ENCODE assay signal across 8 mouse cellular contexts in genomic region chr13:83715308-83715785, GRCm38 (mm10).
DNase-seq lines count a peak whose midpoint lies in the region; ATAC-seq and TF ChIP-seq lines count a peak whose summit lies in the region.

No protein-coding gene starts in this region.

- 0 out of 2 replicates have a peak, but pooled peaks cover 4% of the 10 kb centered on the region for H3K4me1 ChIP-seq in heart, embryonic 16.5 days (ENCODE audit: control insufficient read depth, insufficient read depth, low read length)
- peaks cover 2% of the 10 kb centered on the region for H3K4me1 ChIP-seq in cortical plate, adult 2 months (ENCODE audit: control insufficient read depth, insufficient read depth, low read length)
- peaks cover 5% of the 10 kb centered on the region; the same call in 1 of the 2 replicates for H3K4me1 ChIP-seq in hindbrain, embryonic 16.5 days (ENCODE audit: control insufficient read depth, insufficient read depth, low read depth, low read length)
- H3K4me1 ChIP-seq in midbrain, embryonic 16.5 days (ENCODE audit: control insufficient read depth, insufficient read depth, low read length) = peaks cover 9% of the 10 kb centered on the region; the same call in 1 of the 2 replicates

- H3K36me3 ChIP-seq in heart, embryonic 16.5 days (ENCODE audit: control insufficient read depth, insufficient read depth) = no peaks in the 10 kb centered on the region
- no peaks in the 10 kb centered on the region for H3K36me3 ChIP-seq in hindbrain, embryonic 16.5 days (ENCODE audit: control insufficient read depth, insufficient read depth, low read length)
- H3K36me3 ChIP-seq in midbrain, embryonic 16.5 days (ENCODE audit: control insufficient read depth, insufficient read depth, low read length) = no peaks in the 10 kb centered on the region

- 5% methylated on average over 14 of the region's 14 CpGs for WGBS in heart, embryonic 16.5 days
- WGBS in hindbrain, embryonic 16.5 days = 5% methylated on average over 14 of the region's 14 CpGs
- 2% methylated on average over 14 of the region's 14 CpGs for WGBS in midbrain, embryonic 16.5 days

- H3K27me3 ChIP-seq in heart, embryonic 16.5 days (ENCODE audit: control insufficient read depth, insufficient read depth, low read length) = peaks cover 79% of the 10 kb centered on the region
- H3K27me3 ChIP-seq in hindbrain, embryonic 16.5 days (replicated peaks; ENCODE audit: control insufficient read depth, insufficient read depth, low read length) = 0 out of 2 replicates have a peak, but pooled peaks cover 3% of the 10 kb centered on the region
- H3K27me3 ChIP-seq in midbrain, embryonic 16.5 days (ENCODE audit: control insufficient read depth, insufficient read depth, low read depth, low read length) = peaks cover 6% of the 10 kb centered on the region; the same call in 1 of the 2 replicates

- no peak for ATAC-seq in heart, embryonic 16.5 days (replicated peaks; ENCODE audit: extremely low read depth, insufficient read depth, low FRiP score)
- ATAC-seq in hindbrain, embryonic 16.5 days = peak; percentile 44
- peak; percentile 59 for ATAC-seq in midbrain, embryonic 16.5 days
- ATAC-seq in cerebellum, adult (ENCODE audit: insufficient number of reproducible peaks, low FRiP score, low TSS enrichment) = no peak

- DNase-seq in heart, postnatal 4 days = no peak
- no peak for DNase-seq in right cerebral cortex, postnatal 10 days (ENCODE audit: low spot score in 2 of 2)
- DNase-seq in urinary bladder, postnatal 4 days (ENCODE audit: low spot score in 2 of 2) = no peak

- H3K9me3 ChIP-seq in heart, embryonic 16.5 days (replicated peaks; ENCODE audit: control insufficient read depth, low read length) = no peaks in the 10 kb centered on the region
- no peaks in the 10 kb centered on the region for H3K9me3 ChIP-seq in hindbrain, embryonic 16.5 days (ENCODE audit: control insufficient read depth, low read length)
- H3K9me3 ChIP-seq in midbrain, embryonic 16.5 days (replicated peaks; ENCODE audit: control insufficient read depth, low read length, poor library complexity, severe bottlenecking) = no peaks in the 10 kb centered on the region

- peak overlapping the region; percentile 34 for H3K4me3 ChIP-seq in heart, embryonic 16.5 days (ENCODE audit: low read length)
- H3K4me3 ChIP-seq in cortical plate, adult 2 months (ENCODE audit: insufficient read depth, low read length) = peak overlapping the region; percentile 82
- peak overlapping the region; percentile 42 for H3K4me3 ChIP-seq in hindbrain, embryonic 16.5 days (ENCODE audit: low read length)
- peak overlapping the region; percentile 44 for H3K4me3 ChIP-seq in midbrain, embryonic 16.5 days (ENCODE audit: low read depth, low read length)

- TF ChIP-seq CTCF in cortical plate, adult 2 months (IDR thresholded peaks at IDR 0.05; ENCODE audit: extremely low read depth, insufficient read depth, low read length) = no peak

- no peak for TF ChIP-seq POLR2A in cortical plate, adult 2 months (IDR thresholded peaks at IDR 0.05; ENCODE audit: extremely low read depth, insufficient read depth, low read length)

- no peak overlapping the region for H3K9ac ChIP-seq in heart, embryonic 16.5 days (ENCODE audit: low read length)
- H3K9ac ChIP-seq in hindbrain, embryonic 16.5 days (ENCODE audit: low read depth, low read length) = peak overlapping the region; percentile 71
- peak overlapping the region; percentile 66 for H3K9ac ChIP-seq in midbrain, embryonic 16.5 days (ENCODE audit: low read depth, low read length)

- peak overlapping the region; percentile 57; the same call in 1 of the 2 replicates for H3K4me2 ChIP-seq in heart, embryonic 16.5 days (ENCODE audit: low read depth, low read length)
- H3K4me2 ChIP-seq in hindbrain, embryonic 16.5 days (ENCODE audit: low read length) = peak overlapping the region; percentile 75
- H3K4me2 ChIP-seq in midbrain, embryonic 16.5 days (ENCODE audit: low read length) = peak overlapping the region; percentile 63

- no peak overlapping the region for H3K27ac ChIP-seq in heart, embryonic 16.5 days (ENCODE audit: low read length)
- peak overlapping the region; percentile 99 for H3K27ac ChIP-seq in cortical plate, adult 2 months (ENCODE audit: insufficient read depth, low read length)
- H3K27ac ChIP-seq in hindbrain, embryonic 16.5 days (ENCODE audit: low read depth, low read length) = peak overlapping the region; percentile 84
- peak overlapping the region; percentile 88 for H3K27ac ChIP-seq in midbrain, embryonic 16.5 days (ENCODE audit: low read length)

Comparison
In these comparisons a context has a peak if more than half of its experiments do, and no peak if none do; other contexts are left out.
1. ATAC-seq: peak in hindbrain, embryonic 16.5 days (single experiment) and midbrain, embryonic 16.5 days (single experiment); none in heart, embryonic 16.5 days (single experiment) and cerebellum, adult (single experiment).
2. Peak in every context shown above with its lines, with median percentiles within 50 percentile points of each other: H3K4me2 ChIP-seq and H3K4me3 ChIP-seq.